Mouse (Mus musculus): ENCODE results near the gene 1500011B03Rik.

The 1500011B03Rik gene

DNA sequence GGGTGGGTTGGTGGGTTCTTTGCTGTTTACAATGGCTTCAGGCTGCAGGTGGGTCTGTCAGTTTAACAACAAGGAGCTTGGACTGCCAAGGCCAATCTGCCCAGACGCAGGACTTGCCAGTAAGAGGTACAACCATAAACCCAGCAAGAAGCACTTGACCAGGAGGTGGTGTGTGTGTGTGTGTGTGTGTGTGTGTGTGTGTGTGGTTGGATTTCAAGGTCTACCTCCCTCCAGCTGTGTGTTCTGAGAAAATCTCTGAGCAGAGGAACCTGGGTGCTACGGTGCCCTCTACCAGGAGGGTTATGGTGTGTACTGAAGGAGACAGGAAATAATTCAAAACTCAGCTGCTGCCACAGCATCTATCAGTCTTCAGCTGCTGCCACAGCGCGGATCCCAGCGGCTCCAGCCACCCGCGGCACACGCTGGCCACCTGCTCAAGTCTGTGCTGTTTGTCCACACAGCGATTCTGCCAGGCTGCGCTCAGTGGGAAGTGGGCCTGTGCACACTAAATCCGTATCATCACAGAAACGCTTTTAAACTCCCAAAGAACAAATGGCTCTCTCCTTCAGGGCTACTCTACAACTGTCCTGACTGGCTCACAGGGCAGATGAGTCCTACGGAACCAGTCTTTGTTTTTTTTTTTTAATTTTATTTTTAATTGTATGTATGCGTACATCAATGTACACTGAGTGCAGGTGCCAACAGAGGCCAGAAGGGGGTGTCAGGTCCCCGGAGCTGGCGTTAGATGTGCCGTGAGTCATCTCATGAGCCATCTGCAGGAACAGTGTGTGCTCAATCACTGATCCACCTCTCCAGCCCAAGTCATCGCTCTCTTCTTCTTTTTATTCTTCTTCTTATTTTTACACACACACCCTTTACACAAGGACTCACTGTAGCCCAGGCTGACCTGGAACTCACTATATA, 58.2 kb downstream of the 1500011B03Rik start:
- in situ Hi-C loops (cut with MboI; ENCODE audit: low pct_unique_long_range_greater_than_20kb in 1 of 2, low sequenced_read_pairs in 2 of 2, unreplicated experiment in 1 of 2), result no loop called here

DNA sequence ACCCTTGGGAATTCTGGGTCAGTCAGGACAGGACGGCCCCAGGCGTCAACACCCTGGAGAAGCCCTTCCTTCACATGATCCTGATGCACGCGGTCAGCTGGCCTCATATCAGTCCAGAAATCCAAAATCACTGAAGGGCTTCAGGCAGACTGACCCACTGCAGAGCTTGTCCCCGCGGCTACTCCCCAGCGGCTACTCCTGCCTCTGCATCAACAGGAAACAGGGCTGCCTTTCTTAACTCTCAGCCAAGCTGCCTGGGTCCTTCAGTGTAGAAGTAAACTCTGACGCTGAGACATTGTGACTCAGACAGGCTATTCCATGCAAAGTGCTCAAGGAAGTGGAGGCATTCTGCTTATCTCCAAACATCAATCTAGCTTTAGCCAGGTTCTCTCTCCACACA, 61.3 kb downstream of the 1500011B03Rik start:
- in situ Hi-C loops (cut with MboI; ENCODE audit: low pct_unique_long_range_greater_than_20kb in 1 of 2, low sequenced_read_pairs in 2 of 2, unreplicated experiment in 1 of 2), result no loop called here

- in situ Hi-C loops (cut with MboI; ENCODE audit: low pct_unique_long_range_greater_than_20kb in 1 of 2, low sequenced_read_pairs in 2 of 2, unreplicated experiment in 1 of 2), result no loop called here
Measured at GRCm38 (mm10) chr5:114759536-114760090, 63.7 kb downstream of the 1500011B03Rik start.
